Mouse (Mus musculus) left cerebral cortex, postnatal 10 days (tissue): ENCODE data around the gene Tmprss12. TPM values are rescaled to one million over a fixed set of nuclear protein-coding genes. Genes with fewer than 3 reads are reported as not detected.
"Not testable (repeated sequence)": the region's sequence is repeated elsewhere in the genome, so short reads cannot be mapped to it uniquely, and the experiment has no call there.

Experiments used
- DNase-seq, 2 experiments: peaks; one replicate each; pipeline ENCODE4 v3.0.0; 2021 to 2022; ENCODE audit warnings: low spot score in 2 of 2, mixed read lengths in 1 of 2; ENCODE audit errors: extremely low spot score in 1 of 2
- intact Hi-C: fragments of 180-260 bp; cut with DNase I; formaldehyde crosslinking; loops from one replicate; pipeline ENCODE4 v1.15.1; 2025
- total RNA-seq, 2 experiments: library from RNA; stranded (reverse); gene quantifications; 2 replicates each; pipeline ENCODE4 v1.2.3; 2021

The Tmprss12 gene
- total RNA-seq = not detected

DNA sequence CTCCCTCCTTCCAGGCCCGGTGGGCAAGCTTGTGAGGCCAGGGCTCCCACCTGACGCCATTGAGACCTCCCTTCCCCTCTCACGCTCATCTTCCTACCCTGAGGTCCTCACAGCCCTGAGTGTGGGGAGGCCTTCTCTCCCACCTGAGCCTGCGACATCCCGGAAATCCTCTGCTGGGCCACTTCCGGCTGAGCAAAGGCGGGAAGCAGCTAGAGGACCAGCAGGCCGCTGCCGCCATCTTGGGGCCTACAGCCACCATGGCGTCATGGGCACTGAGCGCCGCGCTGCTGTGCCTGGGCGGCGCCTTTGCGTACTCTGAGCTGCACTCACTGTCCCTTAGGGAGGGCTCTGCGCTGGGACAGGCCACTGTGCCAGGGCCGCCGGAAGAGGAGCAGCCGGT is at the start of gene Tmprss12:
TSS of gene Tmprss12 (plus strand) at position 212 of the 400 bp plus-strand sequence.
- intact Hi-C loops = no loop called here
- no peak for DNase-seq

DNA sequence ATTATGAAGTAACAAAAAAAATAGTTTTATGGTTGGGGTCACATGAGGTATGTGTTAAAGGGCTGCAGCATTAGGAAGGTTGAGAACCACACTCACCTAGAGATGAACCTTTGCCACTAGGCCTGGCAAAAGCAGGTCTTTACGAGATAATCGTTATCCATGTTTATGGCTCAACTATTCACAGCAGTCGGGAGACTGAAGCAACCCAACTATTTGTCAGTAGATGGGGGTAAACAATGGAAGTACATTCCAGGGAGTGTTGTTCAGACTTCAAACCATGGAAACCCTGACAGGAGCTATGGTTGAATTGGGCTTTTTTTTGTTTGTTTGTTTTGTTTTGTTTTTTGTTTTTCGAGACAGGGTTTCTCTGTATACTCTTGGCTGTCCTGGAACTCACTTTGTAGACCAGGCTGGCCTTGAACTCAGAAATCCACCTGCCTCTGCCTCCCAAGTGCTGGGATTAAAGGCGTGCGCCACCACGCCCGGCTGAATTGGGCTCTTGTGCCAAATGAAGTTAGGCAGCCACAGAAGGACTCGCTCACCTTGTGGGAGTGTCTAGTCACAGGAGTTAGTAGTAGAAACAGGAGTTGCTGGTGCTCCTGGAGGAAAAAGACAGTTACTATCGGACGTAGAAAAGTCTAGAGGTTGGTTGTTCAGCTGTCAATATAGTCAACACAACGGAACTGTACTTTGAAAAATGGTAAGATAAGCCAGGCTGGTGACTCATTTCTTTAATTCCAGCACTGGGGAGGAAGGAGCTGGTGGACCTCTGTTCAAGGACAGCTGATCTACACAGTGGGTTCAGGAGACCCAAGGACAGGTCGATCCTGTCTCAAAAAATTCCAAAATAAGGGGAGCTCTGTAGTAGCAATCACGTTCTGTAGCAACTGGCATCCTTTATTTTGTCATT is 48.8 kb upstream of the Tmprss12 start:
- intact Hi-C loops = no loop called here

DNA sequence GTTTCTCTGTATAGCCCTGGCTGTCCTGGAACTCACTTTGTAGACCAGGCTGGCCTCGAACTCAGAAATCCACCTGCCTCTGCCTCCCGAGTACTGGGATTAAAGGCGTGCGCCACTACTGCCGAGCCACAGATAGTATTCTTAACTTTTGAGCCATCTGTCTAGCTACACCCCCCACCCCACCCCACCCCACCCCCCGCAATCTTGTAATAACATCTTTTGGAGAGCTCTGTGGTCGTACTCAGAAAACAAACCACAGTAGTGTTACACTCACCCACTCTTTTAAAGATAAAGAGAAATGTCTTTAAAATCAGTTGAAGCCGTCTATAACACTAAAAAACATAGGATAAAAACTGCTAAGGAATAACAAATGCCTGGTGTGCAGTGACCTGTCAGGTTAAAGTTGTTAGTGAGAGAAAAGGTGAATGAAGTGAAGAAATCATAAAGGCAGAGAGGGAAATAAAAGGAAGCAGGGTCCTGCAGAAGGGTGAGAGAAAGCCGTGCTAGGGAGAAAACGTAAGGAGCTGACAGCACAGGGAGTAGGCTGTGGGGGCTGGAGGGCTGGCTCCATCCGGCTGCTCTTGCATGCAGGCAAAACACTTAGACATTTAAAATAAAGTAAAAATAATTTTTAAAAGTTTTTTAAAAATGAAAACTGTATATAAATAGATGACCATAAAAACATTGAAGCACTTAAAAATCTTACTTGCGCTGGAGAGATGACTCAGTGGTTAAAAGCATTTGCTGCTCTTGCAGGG is 45.2 kb upstream of the Tmprss12 start:
- intact Hi-C loops = no loop called here
- DNase-seq = no peak

More for the DNA sequence above, 48.8 kb upstream of the Tmprss12 start:
- DNase-seq = no peak

DNA sequence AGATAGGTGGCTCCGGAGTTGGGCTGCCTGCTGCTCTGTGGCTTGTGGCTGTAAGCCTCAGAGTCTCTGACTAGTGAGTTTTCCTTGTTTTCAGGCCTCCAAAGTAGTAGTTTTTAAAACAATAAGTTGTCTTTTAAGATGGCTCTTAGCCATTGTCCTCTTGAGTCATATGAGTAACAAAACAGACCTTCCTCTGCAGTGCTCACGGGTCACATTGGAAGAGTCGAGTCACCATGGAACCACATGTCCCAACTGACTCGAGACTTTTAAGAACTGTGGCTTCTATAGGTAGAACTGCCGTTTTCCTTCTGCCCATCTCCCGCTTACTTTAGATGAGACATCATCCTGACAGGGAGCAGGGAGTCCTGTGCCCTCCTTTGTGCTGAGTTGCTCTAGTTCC is 43.7 kb upstream of the Tmprss12 start:
- no peak for DNase-seq

DNA sequence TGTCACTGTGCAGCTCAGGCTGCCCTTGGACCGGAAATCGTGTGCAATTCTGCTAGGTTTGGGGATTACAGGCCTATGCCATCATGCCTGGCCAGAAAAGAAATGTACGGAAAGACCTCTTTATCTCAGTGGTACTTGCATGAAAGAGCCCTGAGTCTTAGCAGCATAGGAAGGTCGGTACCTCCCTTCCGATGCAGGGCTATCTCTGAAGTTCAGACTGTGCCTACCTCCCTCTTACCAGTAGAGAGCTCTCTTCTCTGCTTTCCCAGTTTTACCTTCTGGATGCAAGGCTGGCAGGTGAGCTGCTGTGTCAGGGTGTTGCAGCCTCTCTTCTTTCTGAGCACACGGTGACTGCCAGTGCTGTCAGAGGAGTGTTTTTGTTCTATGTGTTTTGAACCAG is 38.9 kb upstream of the Tmprss12 start:
- intact Hi-C loops = no loop called here

More for the DNA sequence above, 43.7 kb upstream of the Tmprss12 start:
- intact Hi-C loops = no loop called here

DNA sequence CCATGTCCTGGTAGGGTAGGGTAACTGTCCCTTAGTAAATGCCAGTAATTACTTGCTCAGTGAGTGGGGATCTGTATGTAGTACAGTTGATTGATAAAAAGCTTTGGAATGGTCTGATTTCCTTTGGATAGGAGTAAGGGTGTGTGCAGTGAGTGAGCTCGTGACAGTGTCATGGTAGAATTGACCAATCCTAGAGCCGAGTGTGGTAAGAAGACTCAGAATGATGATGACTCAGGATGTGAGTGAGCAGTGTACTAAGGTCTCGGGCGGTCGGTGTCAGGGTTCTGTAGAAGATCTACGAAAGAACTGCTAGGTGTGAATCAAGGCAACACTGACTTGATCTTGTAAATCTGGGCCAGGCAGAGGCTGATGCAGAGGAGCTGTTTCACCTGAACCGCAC is 34.7 kb upstream of the Tmprss12 start:
- no peak for DNase-seq
- intact Hi-C loops = no loop called here

More for the DNA sequence above, 38.9 kb upstream of the Tmprss12 start:
- DNase-seq = no peak

DNA sequence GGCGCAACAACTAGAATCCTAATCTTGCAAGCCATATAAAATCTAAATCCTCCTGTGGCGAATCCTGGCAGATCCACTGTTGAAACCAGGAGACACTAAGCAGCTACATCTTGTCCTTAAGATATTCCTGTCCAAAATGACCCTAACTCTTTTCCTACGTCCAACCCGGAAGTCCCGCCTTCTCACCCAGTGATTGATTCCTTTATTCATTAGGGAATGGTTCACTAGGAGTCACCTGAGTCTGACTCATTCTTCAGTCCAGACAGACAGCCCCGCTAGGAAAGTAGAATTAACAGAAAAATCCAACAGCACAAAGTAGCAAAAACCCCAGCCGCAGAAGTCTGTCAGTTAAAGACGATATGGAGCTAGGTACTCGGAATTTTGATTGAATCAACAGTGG is 33.3 kb upstream of the Tmprss12 start:
- intact Hi-C loops = no loop called here
- no peak for DNase-seq

DNA sequence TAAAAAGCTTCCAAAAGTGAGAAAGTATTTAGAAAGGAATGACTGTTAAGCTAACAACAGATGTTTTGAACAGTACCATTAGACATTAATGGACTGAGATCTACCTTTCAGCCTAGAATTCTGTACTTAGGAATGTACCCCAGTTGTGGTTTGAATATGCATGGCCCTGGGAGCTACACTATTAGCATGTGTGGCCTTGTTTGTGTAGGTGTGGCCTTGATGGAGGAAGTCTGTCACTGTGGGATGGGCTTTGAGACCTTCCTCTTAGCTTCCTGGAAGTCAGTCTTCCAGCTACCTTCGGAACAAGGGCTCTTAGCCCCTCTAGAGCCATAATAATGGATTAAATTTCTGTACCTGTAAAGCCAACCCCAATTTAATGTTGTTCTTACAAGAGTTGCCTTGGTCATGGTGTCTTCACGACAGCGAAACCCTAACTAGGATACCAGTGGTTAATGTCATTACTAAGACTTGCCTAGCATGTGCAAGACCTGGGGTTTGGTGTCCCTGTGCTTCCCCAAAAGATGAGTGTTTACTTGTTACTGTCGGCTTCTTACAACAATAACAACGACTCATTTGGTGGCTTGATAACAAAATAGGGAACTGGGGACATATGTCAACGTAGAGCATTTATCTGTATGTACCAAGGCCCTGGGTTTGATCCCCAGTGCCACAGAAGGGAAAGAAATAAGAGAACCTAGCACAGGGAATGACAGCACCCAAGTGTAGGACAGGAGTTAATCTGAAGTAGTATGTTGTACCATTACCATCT is 31.8 kb upstream of the Tmprss12 start:
- intact Hi-C loops = no loop called here
- no peak for DNase-seq

DNA sequence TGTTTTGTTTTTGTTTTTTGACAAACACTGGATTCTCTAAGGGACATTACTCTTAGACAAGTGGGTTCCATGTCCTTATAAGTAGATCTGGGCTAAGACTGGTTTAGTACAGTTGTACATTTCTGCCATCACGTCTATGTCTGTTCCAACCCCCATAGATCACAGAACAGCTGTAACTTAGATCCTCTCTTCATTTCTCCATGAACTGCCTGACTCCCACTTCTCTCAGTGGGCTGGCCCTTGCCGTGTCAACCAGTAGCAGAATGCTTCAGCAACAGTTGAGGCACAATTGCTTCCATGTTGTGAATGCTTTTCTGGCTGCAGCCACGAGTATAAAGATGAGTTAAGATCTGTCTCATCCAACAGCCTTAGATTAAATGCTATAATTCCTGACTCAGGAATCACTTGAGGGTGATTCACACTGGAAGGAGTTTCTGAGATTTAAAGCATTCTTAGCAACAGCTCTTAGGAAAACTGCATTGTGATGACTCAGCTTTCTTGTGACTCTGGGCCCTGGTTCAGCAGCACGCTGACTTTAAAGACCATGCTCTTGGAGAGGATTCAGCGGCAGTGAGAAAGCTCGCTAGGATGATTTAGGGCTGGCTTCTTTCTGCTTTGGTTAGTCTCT is 29.4 kb upstream of the Tmprss12 start:
- intact Hi-C loops = no loop called here
- DNase-seq = no peak

DNA sequence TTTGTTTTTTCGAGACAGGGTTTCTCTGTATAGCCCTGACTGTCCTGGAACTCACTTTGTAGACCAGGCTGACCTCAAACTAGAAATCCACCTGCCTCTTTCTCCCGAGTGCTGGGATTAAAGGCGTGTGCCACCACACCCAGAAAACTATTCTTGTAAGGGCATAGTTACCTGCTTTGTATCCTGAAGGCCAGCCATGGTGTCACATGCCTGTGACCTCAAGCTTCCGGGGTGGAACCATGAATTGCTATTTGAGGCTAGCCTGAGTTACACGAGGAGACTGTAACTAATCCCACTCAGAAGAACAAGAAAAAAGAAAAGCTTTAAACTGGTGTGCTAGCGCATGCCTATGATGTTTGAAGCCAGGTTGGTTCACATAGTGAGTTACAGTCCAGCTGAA is 24.3 kb upstream of the Tmprss12 start:
- intact Hi-C loops = no loop called here
- no peak for DNase-seq

DNA sequence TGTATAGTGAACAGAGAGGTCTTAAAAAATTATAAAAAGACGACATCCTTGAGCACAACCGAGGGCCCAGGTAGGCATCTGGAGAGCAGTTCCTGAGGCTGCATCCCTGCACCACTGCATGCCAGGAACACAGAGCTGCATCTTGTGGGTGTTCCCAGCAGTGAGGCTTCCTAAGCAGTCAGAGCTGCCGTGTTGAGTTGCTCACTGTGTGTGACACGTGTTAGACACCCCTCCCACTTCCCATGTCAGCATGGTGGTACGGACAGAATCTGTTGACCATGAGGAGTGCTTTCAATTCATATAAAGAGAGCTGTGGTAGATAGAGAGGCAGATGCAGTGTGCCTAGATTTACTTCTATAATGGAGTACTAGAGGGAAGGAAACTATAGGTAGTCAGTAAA is 23.3 kb upstream of the Tmprss12 start:
- intact Hi-C loops = no loop called here
- no peak for DNase-seq

DNA sequence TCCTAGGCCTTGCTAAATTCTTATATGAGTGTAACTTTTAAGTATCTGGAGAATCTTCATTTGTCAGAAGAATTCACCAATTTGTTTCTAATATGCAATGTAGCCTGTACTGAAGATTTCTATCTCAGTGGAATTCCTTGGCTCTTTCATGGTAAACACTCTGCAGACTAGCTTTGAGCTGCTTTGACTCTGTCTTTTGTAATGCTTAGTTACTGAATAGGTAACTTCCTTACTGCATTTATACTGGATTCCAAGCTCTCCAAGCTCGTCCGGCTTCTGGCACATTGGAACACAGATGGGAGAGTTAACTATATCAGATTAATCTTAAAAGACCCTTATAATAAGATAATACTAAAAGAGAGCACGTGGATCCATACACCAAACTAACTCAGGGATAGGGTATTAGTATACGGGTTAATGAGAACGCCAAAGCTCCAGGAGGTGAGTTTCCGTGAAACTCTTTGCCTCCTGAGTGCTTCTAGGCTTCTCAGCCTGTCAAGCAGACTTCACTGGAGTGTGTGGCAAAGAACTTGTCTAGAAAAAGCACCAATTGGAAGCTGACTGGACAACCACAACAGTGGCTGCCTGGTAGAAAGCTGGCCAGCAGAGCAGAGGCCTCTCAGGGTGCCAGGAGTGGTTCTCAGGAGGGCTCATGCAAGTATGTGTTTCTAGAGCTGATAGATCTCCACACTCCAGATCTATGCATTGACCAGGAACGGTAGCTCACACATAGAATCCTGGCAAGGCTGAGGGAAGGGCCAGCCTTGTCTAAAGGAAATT is 21.8 kb upstream of the Tmprss12 start:
- intact Hi-C loops = no loop called here
- no peak for DNase-seq

DNA sequence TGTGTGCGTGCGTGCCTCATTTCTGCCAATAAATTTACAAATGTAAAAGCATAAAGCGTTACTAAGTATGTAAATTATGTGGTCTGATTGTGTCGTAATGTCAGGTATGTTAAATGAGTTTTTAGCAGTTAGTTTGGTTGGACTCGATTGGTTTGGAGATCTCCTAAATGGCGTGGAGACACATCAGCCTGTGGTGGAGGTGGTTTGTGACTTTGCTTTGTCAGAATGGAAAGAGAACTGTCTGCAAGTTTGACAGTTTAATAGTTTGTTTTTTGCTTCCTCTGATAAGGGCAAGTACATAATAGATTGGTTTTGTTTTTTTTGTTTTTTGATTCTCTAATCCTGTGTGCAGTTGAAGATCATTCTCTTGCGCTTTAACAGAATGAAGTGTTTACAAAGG is 20.3 kb upstream of the Tmprss12 start:
- intact Hi-C loops = loop anchor here (10.0 kb wide), 1 partner anchor 204 kb away; the partner anchor contains the start of gene Letmd1
- not testable (repeated sequence) for DNase-seq

DNA sequence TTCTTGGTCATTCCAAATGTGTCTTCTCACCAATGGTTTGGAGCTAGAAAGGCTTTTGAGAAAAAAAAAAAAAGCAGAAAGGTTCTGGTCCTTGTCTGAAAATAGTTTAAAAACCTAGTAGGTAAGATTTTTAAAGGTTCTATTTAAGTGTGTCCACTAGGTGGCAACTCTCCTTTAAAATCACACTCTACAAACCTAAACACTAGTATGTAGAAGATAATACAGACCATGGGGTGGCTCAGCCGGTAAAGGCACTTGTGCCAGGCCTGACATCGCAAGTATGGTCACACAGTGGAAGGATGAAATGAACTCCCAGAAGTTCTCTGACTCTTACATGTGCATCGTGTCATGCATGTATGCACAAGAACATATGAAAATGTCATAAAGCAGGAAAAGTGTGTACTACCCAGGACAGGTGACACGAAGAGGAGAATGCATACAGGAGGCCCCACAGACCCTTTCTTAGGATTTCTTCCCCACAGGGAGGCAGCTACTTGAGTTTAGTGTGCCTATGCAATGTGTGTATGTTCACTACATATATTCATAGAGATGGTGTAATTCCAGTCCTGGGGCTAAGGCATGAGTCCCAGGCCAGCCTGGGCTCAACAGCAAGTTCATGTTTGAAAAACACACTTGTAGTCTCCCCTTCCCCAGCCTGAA is 17.3 kb upstream of the Tmprss12 start:
- intact Hi-C loops = loop anchor here (10.0 kb wide), 1 partner anchor 201 kb away; the partner anchor contains the start of gene Letmd1
- peak in 1 of 2 experiments; percentile 23 for DNase-seq

DNA sequence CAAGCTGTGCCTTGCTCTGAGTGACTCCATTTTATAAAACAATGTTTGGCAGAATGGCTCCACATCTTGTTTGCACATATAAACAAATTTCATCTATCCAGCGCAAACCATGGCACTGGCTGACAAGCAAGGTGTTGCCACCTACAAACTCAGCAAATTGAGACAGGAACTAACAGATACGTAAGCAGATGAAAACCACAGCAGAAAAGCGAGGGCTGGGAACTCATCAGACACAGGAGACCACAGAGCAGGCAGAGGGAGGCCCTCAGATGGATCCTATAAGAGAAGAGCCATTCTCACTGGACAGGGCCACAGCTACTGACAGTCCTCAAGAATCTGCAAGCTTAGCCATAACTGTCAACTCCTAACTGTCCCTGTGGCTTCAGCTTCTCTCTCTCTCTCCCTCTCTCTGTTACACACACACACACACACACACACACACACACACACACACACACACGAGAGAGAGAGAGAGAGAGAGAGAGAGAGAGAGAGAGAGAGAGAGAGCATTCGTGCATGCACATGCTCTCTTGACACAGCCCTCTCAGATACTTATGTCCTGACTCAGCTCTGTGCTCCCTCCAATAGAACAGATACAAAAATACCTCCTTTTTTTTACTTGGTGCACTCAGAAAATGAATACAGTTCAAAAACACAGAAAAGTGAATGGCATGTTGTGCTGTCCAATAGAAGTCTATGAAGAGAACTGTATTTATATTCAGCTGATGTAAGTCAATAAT is 14.9 kb upstream of the Tmprss12 start:
- DNase-seq = no peak
- intact Hi-C loops = loop anchor here (5.0 to 10.0 kb wide), 2 partner anchors 107 to 199 kb away; partner anchors contain the start of gene Letmd1

DNA sequence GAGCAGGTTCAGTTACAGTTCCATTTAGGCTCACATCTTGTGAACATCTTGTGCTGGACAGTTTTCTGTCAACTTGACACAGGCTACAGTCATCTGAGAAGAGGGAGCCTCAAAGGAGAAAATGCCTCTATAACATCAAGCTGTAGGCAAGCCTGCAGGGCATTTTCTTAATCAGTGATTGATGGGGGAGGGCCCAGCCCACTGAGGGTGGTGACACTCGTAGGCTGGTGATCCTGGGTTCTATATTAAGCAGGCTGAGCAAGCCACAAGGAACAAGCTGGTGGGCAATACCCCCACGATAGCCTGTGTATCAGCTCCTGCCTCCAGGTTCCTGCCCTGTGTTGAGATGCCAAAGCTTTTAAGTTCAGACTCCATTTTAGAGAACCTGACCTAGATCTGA is 11.7 kb upstream of the Tmprss12 start:
- no peak for DNase-seq
- intact Hi-C loops = loop anchor here (5.0 to 10.0 kb wide), 2 partner anchors 103 to 196 kb away; partner anchors contain the start of gene Letmd1

DNA sequence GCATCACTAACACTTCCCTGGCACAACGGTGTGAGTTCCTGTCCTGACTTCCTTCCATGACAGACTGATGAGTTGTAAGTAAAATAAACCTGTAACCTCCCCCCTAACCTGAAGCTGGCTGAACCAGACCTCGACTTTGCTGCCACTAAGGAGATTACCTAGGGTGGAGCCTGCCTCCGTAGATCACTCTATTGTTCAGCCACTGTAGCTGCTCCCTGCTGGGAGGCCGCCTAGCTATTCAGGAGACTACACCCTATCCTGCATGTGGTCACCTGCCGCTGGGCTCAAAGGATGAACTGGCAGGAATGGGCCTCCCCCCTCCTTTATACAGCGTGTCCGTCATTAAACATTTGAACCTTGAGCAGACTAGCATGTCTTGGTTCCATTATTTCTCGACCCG is 10.9 kb upstream of the Tmprss12 start:
- intact Hi-C loops = loop anchor here (5.0 to 10.0 kb wide), 2 partner anchors 103 to 195 kb away; partner anchors contain the start of gene Letmd1
- no peak for DNase-seq
